Mouse (Mus musculus): ENCODE measurements around the gene Cd70.

DNA sequence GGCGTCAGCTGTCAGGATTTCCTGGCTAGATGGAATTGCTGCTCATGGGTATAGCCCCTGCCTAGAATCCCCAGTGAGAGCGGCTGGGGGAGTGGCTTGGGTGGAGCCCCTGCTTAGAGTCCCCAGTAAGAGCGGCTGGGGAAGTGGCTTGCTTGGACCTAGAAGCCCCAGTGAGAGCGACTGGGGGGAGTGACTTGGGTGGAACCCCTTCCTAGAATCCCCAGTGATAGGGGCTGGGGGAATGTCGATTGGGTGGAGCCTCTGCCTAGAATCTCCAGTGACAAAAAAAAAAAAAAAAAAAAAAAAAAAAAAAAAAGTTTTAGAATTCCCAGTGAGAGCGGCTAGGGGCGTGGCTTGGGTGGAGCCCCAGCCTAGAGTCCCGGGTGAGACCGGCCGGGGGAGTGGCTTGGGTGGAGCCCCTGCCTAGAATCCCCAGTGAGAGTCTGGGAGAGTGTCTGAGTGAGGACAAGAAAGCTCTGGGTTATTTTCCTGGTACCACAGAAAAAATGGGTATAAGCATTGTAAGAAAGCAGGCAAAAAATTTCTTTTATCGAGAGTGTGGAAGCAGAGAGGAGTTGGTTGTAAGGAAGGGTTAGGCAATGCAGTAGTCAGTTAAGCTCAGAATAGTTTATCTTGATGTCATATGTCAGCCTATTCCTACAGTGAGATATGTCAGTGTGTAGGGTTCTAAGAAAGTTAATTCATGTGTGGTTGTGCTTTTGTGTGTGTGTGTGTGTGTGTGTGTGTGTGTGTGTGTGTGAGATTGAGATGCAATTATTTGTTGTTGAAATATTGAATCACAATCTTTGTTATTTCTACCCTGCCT is 30.8 kb downstream of the Cd70 start:
- TF ChIP-seq CTCF (IDR thresholded peaks at IDR 0.05; ENCODE audit: control insufficient read depth, insufficient read depth, low read length), result no peak
- TF ChIP-seq POLR2A (IDR thresholded peaks at IDR 0.05; ENCODE audit: borderline replicate concordance, control insufficient read depth, low read depth, low read length), result no peak
